Mouse (Mus musculus) hindbrain, embryonic 14.5 days (tissue): ENCODE measurements around the gene Pnrc2. TPM values are rescaled to one million over a fixed set of nuclear protein-coding genes. Genes with fewer than 3 reads are reported as not detected.
A peak's percentile ranks its signal among the peaks of the same experiment; 100 is the strongest.

ENCODE experiments used
- ATAC-seq: fragments of 200-750 bp; cut with Nextera tagmentation; 2 replicates; pipeline ENCODE4 v1.8.0; 2017; ENCODE audit warnings: moderate number of reproducible peaks, mild to moderate bottlenecking, moderate TSS enrichment, moderate library complexity; ENCODE audit not compliant: low FRiP score
- DNase-seq: peaks from one replicate; pipeline ENCODE4 v3.0.0-alpha.2; 2015; ENCODE audit warnings: low spot score
- H3K27ac ChIP-seq: fragments of 300-500 bp; sonication (generic); 2 replicates; pipeline ENCODE4 v1.5.1; 2014; ENCODE audit warnings: mild to moderate bottlenecking, moderate library complexity
- H3K27me3 ChIP-seq: fragments of 300-500 bp; sonication (generic); 2 replicates; pipeline ENCODE4 v1.6.1; 2014; ENCODE audit warnings: mild to moderate bottlenecking, low read length, mixed read lengths; ENCODE audit not compliant: control insufficient read depth, insufficient read depth
- H3K36me3 ChIP-seq: fragments of 300-500 bp; sonication (generic); replicated peaks from 2 replicates; pipeline ENCODE4 v1.6.1; 2014; ENCODE audit not compliant: control insufficient read depth, insufficient read depth
- H3K4me1 ChIP-seq: fragments of 300-500 bp; sonication (generic); replicated peaks from 2 replicates; pipeline ENCODE4 v1.6.1; 2014; ENCODE audit warnings: antibody characterized with exemption, low read length, mixed read lengths; ENCODE audit not compliant: control insufficient read depth, insufficient read depth
- H3K4me2 ChIP-seq: fragments of 300-500 bp; sonication (generic); replicated peaks from 2 replicates; pipeline ENCODE4 v1.6.1; 2014; ENCODE audit warnings: mild to moderate bottlenecking, moderate library complexity
- H3K4me3 ChIP-seq: fragments of 300-500 bp; sonication (generic); replicated peaks from 2 replicates; pipeline ENCODE4 v1.5.1; 2014; ENCODE audit warnings: mild to moderate bottlenecking, low read length
- H3K9ac ChIP-seq: fragments of 300-500 bp; sonication (generic); 2 replicates; pipeline ENCODE4 v1.6.1; 2014
- H3K9me3 ChIP-seq: fragments of 300-500 bp; sonication (generic); 2 replicates; pipeline ENCODE4 v1.6.1; 2016; ENCODE audit warnings: low read length; ENCODE audit not compliant: control insufficient read depth
- WGBS: fragments of 180-500 bp; shearing (Covaris S2); extraction: QIAGEN DNeasy Blood & Tissue Kit; methylation state at CpG from one replicate; pipeline ENCODE4 v1.1.7; 2014; 5-methylcytosine and 5-hydroxymethylcytosine counted together
- polyA plus RNA-seq: library from polyadenylated mRNA; unstranded; fragments of >200 nt; fragmentation: Nextera tagmentation; extraction: Ambion mirVana; gene quantifications from 2 replicates; pipeline ENCODE4 v1.2.1, GENCODE M21; 2014

The Pnrc2 gene
- polyA plus RNA-seq, 1 experiment from 2014 or later, result 95.0 TPM

DNA sequence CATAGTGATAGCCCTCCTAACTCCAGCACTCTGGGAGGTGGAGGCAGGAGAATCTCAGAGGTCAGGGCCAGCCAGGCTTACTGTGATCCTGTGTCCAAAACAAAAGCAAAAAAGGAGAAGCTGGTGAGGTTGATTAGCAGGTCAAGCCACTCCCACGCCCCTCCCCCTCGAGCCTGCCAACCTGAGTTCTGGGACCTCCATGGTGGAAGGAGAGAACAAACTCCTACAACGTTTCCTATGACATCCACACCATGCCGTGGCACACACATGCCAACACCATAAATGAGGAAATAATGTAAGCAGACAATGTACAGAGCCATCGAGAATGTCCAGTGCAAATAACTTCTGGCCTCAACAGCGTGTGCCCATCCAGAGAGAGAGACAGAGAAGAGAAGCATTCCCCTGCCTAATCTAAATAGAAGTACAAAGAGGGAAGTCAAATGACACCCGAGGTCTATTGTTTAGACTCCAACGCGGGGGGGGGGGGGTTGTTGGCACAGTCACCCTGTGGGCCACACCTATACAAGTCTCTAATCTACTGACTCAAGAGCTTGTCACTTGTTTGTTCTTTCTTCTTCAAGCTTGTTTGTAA lies 2.4 kb upstream of the Pnrc2 start:
- Histone ChIP-seq H3K27me3 (no peaks in the 10 kb centered on the region), H3K4me1 (peaks cover 39% of the 10 kb centered on the region), H3K9ac (no peak overlapping the region; the same call in 1 of the 2 replicates), H3K36me3 (peaks cover 14% of the 10 kb centered on the region), H3K27ac (no peak overlapping the region), H3K4me3 (no peak overlapping the region), H3K4me2 (peak overlapping the region; percentile 44), H3K9me3 (no peaks in the 10 kb centered on the region)
- ATAC-seq, result no peak
- 4% methylated on average over 9 of the region's 9 CpGs for WGBS
- DNase-seq, result no peak

DNA sequence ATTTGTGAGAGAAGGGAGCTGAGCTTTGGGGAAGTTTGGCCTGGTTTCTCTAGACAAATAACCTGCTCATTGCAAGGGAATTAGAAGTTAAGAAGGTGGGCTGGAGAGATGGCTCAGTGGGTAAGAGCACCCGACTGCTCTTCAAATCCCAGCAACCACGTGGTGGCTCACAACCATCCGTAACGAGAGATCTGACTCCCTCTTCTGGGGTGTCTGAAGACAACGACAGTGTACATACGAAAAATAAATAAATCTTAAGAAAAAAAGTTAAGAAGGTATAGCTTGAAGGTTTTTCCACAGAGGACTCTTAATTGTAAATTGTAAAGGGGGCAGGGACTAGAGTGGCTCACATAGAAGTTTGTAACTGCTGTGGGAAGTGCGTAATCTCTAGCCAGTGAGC lies 1.9 kb upstream of the Pnrc2 start:
- WGBS, result 30% methylated on average over 7 of the region's 7 CpGs
- no peak overlapping the region for H3K4me3 ChIP-seq
- H3K27ac ChIP-seq, result no peak overlapping the region
- peaks cover 19% of the 10 kb centered on the region for H3K36me3 ChIP-seq
- peaks cover 44% of the 10 kb centered on the region for H3K4me1 ChIP-seq
- no peak overlapping the region for H3K9ac ChIP-seq
- no peaks in the 10 kb centered on the region for H3K9me3 ChIP-seq
- no peaks in the 10 kb centered on the region for H3K27me3 ChIP-seq
- ATAC-seq (no peak), DNase-seq (no peak)
- H3K4me2 ChIP-seq, result no peak overlapping the region

DNA sequence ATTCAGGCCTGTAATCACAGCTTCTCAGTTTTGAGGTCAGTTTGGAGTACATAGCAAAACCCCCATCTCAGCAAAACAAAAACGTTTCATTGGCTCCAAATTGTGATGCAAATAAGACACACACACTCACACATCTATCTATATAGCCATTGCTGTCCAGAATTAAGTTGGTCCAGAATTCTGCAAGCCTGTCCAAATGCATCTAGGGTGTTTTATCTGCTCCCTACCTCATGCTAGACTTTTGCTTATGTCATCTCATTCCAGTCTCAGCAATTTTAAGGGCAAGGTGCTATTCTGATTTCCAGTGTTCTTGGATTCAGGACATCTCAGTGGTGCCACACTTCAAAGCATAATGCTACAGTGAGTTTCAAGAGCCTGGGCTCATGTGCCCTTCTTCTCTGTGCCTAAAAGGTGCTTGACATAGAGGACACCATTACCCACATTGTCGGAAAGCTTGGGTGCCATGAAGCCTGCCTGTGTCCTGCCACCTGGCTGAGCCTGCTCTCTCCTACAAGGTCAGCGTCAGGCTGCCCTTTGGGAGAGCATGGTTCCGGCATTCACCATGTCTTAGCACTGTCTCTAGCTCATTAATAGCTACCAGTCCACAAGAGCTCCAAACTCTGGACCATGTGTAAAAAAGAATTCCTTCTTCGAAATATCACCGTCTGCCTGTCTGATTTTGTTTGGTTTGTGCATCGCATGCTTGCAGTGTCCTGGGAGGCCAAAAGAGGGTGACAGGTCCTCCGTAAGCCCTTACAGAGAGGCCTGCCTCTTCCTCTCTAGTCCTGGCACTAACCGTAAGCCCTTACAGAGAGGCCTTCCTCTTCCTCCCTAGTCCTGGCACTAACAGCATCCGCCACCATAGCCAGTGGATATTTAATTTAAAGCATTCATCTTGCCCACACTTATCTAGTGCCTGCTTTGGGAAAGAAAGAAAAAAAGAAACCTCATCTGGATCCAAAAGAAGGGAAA lies 1.2 kb upstream of the Pnrc2 start:
- Histone ChIP-seq H3K36me3 (peaks cover 22% of the 10 kb centered on the region), H3K9ac (peak overlapping the region; percentile 92; the same call in 1 of the 2 replicates), H3K4me2 (peak overlapping the region; percentile 78), H3K27me3 (no peaks in the 10 kb centered on the region), H3K9me3 (no peaks in the 10 kb centered on the region), H3K27ac (peak overlapping the region; percentile 99), H3K4me1 (peaks cover 46% of the 10 kb centered on the region), H3K4me3 (no peak overlapping the region; the same call in 1 of the 2 replicates)
- DNase-seq, result no peak
- 77% methylated on average over 10 of the region's 10 CpGs for WGBS
- ATAC-seq, result no peak

DNA sequence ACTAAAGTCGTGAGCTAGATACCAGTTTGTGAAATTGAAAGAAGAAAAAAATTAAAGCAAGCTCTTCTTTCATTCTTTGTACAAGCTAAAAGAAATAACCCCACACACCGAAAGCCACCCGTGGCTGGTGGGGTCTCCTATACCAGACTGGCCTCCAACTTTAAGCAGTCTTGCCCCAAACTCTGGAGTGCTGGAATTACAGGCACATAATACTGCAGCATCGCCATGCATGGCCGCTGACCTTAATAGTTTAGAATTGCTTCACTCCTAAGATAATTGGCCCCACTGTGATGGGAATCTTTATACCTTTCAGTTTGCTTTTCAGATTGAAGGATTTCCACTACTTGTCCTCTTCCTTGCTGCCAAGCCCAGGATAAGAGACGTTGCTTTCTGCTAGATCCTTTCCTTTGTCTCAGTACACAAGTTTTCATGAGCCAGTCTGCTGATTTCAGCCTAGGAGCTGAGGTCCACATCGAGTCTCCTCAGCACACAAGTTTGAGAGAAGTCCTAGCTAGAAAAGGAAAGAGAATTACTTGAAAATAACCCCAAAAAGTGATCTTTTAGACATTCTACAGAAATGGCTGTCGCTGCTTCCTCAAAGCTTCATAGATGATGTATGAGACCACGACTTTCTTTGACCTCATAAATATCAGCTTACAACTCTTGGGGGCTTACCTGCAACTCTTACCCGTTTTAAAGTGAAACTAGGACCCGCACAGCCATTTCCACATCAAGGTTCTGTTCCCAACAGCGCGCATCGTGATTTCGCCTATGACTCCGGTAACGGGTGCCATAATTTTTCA lies 860 bp downstream of the Pnrc2 start:
- Histone ChIP-seq H3K4me2 (peak overlapping the region; percentile 78), H3K9ac (peak overlapping the region; percentile 92), H3K27me3 (no peaks in the 10 kb centered on the region), H3K36me3 (peaks cover 31% of the 10 kb centered on the region), H3K27ac (peak overlapping the region; percentile 99), H3K9me3 (no peaks in the 10 kb centered on the region), H3K4me1 (peaks cover 46% of the 10 kb centered on the region), H3K4me3 (peak overlapping the region; percentile 74)
- DNase-seq (no peak), ATAC-seq (no peak)
- WGBS, result 9% methylated on average over 17 of the region's 17 CpGs

DNA sequence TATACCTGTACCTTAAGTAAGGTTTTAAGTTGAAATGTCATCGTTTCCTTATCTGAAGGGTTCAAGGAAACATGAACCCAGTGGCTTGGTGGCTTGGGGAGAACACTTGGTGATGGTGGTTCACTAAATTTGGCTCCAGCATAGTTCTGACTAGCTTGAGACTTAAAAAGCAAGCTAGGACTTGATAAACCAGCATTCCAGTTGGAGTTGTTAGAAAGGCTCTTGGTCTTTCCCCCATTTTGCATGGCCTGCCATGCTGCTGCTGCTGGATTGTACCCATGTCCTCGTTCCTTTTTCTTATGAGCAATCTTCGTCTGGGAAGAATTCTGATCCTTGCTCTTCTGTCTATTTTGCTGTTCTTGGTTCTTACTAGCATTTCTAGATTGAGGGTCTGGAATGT lies 1.6 kb downstream of the Pnrc2 start:
- DNase-seq, result no peak
- Histone ChIP-seq H3K4me1 (peaks cover 45% of the 10 kb centered on the region), H3K9ac (peak overlapping the region; percentile 92), H3K9me3 (no peaks in the 10 kb centered on the region), H3K36me3 (peaks cover 31% of the 10 kb centered on the region), H3K27ac (no peak overlapping the region), H3K4me2 (peak overlapping the region; percentile 78), H3K27me3 (no peaks in the 10 kb centered on the region), H3K4me3 (peak overlapping the region; percentile 74)
- no peak for ATAC-seq
- 51% methylated on average over 3 of the region's 3 CpGs for WGBS

DNA sequence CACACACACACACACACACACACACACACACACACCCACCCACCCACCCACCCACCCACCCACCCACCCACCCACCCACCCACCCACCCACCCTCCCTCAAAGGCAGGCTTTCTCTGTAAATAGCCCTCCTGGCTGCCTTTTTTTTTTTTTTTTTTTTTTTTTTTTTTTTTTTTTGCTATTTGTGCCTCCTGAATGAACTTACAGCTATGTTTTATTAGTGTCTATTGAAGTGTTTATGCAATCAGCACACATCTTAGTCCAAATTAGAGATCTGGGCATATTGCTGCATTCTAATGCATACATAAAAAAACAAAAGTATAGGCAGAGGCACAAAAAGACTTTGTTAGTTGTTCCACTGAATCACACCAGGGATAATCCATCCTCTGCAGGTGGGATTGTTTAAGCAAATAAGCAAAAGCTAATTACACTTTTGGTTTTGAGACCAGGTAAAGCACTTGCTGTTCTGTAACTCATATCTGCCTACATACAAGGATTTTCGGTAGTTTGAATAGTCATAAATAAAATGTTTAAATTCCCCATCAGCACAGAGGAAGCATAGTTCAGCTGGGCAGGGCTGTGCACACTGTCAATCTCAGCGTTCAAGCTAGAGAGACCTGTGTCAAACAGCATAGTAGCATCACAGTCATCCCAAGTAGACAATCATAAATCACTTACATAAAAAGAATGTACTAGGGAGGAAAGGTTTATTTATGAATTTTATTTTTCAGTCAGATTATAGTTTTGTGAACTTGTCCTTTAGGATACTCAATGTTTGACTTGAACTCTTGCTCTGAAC lies 3.2 kb downstream of the Pnrc2 start:
- 54% methylated on average over 2 of the region's 2 CpGs for WGBS
- no peak for ATAC-seq
- Histone ChIP-seq H3K27ac (no peak overlapping the region), H3K9ac (peak overlapping the region; percentile 44; the same call in 1 of the 2 replicates), H3K36me3 (peaks cover 38% of the 10 kb centered on the region), H3K4me1 (peaks cover 32% of the 10 kb centered on the region), H3K27me3 (no peaks in the 10 kb centered on the region), H3K4me2 (peak overlapping the region; percentile 78), H3K9me3 (no peaks in the 10 kb centered on the region), H3K4me3 (0 out of 2 replicates have a peak overlapping the region, but pooled peaks have one; percentile 2)
- DNase-seq, result no peak

DNA sequence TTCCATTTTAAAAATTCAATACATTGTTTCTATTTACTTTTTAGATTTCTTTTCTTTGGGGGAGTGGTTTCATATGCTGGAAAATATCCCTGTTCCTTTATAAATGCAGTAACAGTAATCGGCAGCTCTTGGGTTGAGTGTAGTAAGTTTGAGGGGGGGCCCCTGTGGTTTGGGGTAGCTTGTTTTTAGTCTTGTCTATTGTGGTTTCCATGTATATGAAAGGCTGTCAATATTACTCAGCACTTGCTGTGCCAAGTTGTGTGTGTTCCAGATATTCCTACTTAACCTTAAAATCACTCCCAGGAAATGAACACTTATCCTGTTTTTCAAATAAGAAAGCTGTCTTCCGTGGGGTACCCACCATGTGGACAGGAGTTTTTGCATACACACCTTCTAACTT lies 4.7 kb downstream of the Pnrc2 start:
- H3K36me3 ChIP-seq, result peaks cover 38% of the 10 kb centered on the region
- H3K27ac ChIP-seq, result no peak overlapping the region
- H3K9ac ChIP-seq, result no peak overlapping the region
- no peaks in the 10 kb centered on the region for H3K9me3 ChIP-seq
- WGBS, result 72% methylated on average over 2 of the region's 2 CpGs
- no peak for ATAC-seq
- no peak overlapping the region for H3K4me2 ChIP-seq
- H3K4me3 ChIP-seq, result no peak overlapping the region
- no peaks in the 10 kb centered on the region for H3K27me3 ChIP-seq
- peaks cover 21% of the 10 kb centered on the region for H3K4me1 ChIP-seq
- DNase-seq, result no peak

DNA sequence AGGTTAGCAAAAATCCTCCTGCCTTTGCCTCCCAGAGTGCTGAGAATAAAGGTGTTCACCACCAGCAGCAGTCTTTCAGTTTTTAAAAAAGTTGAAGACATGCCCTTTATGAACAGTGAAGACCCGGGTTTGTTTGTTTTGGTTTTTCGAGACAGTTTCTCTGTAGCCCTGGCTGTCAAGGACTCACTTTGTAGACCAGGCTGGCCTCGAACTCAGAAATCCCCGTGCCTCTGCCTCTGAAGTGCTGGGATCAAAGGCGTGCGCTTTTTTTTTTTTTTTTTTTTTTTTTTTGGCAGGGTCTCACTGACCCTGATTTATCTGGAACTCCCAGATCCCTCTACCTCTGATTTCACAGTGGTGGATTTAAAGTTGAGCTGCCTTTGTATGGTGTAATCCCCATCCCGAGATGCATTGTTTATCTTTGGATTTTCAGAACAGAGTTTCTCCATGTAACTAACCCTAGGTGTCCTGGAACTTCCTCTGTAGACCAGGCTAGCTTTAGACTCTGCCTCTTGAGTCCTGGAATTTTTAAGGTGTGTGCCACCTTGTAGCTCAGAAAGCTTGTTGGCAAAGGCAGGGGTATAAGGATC lies 16.0 kb downstream of the Pnrc2 start:
- 13% methylated on average over 7 of the region's 7 CpGs for WGBS
- Histone ChIP-seq H3K27me3 (no peaks in the 10 kb centered on the region), H3K4me2 (peak overlapping the region; percentile 82), H3K4me3 (peak overlapping the region; percentile 84), H3K9me3 (no peaks in the 10 kb centered on the region), H3K4me1 (peaks cover 52% of the 10 kb centered on the region), H3K27ac (0 out of 2 replicates have a peak overlapping the region, but pooled peaks have one; percentile 7), H3K36me3 (peaks cover 12% of the 10 kb centered on the region), H3K9ac (peak overlapping the region; percentile 94)
- ATAC-seq (no peak), DNase-seq (no peak)
